Mouse (Mus musculus) G1E (cell line): ENCODE measurements at regions not wholly inside any gene's neighbourhood (a gene's known extent, or its start where the extent isn't known, plus 50 kb on each side); places are given as distances from the start of the nearest gene placed in this dataset.

Source experiments
- CTCF ChIP-seq: IDR thresholded peaks from 2 replicates; pipeline ENCODE4 v1.5.1; 2012; ENCODE audit warnings: low read depth, low read length, inconsistent platforms, mixed read lengths
- GATA1 ChIP-seq: IDR thresholded peaks from 2 replicates; pipeline ENCODE4 v1.6.1; 2012; ENCODE audit warnings: borderline replicate concordance, low read length, inconsistent platforms, mixed read lengths
- GATA2 ChIP-seq: IDR thresholded peaks from 2 replicates; pipeline ENCODE4 v1.6.1; 2012; ENCODE audit warnings: low read depth, low read length, inconsistent platforms, borderline replicate concordance
- TAL1 ChIP-seq: conservative IDR thresholded peaks from 2 replicates; pipeline ENCODE4 v1.6.1; 2012; ENCODE audit warnings: low read depth, low read length, inconsistent platforms, mixed read lengths

- TF ChIP-seq CTCF (no peak), TAL1 (no peak), GATA1 (no peak), GATA2 (no peak)
Observed at GRCm38 (mm10) chr1:137751446-137751961, 424.0 kb downstream of the Ptprc start.
